Mouse (Mus musculus) embryonic facial prominence, embryonic 10.5 days (tissue): ENCODE results near the gene Amy2a4. TPM values are rescaled to one million over a fixed set of nuclear protein-coding genes. Genes with fewer than 3 reads are reported as not detected.
"Not testable (repeated sequence)": the region's sequence is repeated elsewhere in the genome, so short reads cannot be mapped to it uniquely, and the experiment has no call there.

Experiments
- DNase-seq: peaks from one replicate; pipeline ENCODE4 v3.0.0-alpha.2; 2017; ENCODE audit warnings: low spot score
- H3K27ac ChIP-seq: fragments of 300-500 bp; sonication (generic); replicated peaks from 2 replicates; pipeline ENCODE4 v1.5.1; 2016; ENCODE audit warnings: mild to moderate bottlenecking
- H3K27me3 ChIP-seq: fragments of 300-500 bp; sonication (generic); replicated peaks from 2 replicates; pipeline ENCODE4 v1.6.1; 2016; ENCODE audit warnings: low read depth, mild to moderate bottlenecking; ENCODE audit not compliant: poor library complexity, severe bottlenecking
- H3K36me3 ChIP-seq: fragments of 300-500 bp; sonication (generic); replicated peaks from 2 replicates; pipeline ENCODE4 v1.6.1; 2016; ENCODE audit warnings: mild to moderate bottlenecking, moderate library complexity
- H3K4me1 ChIP-seq: fragments of 300-500 bp; sonication (generic); 2 replicates; pipeline ENCODE4 v1.6.1; 2016
- H3K4me3 ChIP-seq: fragments of 300-500 bp; sonication (generic); 2 replicates; pipeline ENCODE4 v1.5.1; 2016; ENCODE audit warnings: mild to moderate bottlenecking, moderate library complexity
- H3K9me3 ChIP-seq: fragments of 300-500 bp; sonication (generic); 2 replicates; pipeline ENCODE4 v1.6.1; 2016; ENCODE audit warnings: mild to moderate bottlenecking
- WGBS: fragments of 180-500 bp; shearing (Covaris S2); methylation state at CpG from one replicate; pipeline ENCODE4 v1.1.7; 2016; 5-methylcytosine and 5-hydroxymethylcytosine counted together
- polyA plus RNA-seq: library from polyadenylated mRNA; unstranded; fragments of >200 nt; fragmentation: Nextera tagmentation; extraction: Ambion mirVana; gene quantifications from 2 replicates; pipeline ENCODE4 v1.2.1, GENCODE M21; 2016

The Amy2a4 gene
- polyA plus RNA-seq = not detected in 2 replicates

GRCm38 (mm10) chr3:113291349-113291748, at the start of gene Amy2a4:
Gene Amy2a4, minus strand, starts transcription at chr3:113291449.
- not testable (repeated sequence) for H3K9me3 ChIP-seq, H3K27ac ChIP-seq, H3K27me3 ChIP-seq, H3K4me3 ChIP-seq, H3K4me1 ChIP-seq, H3K36me3 ChIP-seq, DNase-seq
- WGBS = no CpG with 5 or more reads among the region's 4 CpGs

DNA sequence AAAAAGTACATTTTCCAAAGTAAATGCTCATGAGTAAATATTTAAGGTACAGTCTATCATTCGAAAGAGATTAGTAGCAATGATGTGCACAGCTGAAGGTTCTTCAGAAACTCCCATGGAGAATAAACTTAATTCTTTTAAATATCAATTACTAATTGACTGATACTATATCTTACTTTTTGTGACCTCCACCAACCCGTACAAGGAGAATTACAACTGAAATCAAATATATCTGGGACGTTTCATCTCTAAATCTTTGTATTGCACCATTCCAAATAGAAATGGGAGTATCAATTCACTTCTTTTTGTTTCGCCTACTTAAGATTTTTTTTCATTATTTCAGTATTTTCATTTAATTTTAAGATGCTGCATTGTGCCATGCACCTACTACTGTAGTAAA, 32.7 kb upstream of the Amy2a4 start, which contains the start of gene Amy2a3:
TSS of gene Amy2a3 (minus strand) at position 101 of the 400 bp plus-strand sequence.
- not testable (repeated sequence) for H3K4me1 ChIP-seq, H3K36me3 ChIP-seq, DNase-seq, H3K9me3 ChIP-seq, H3K4me3 ChIP-seq, H3K27ac ChIP-seq, H3K27me3 ChIP-seq
- no CpG with 5 or more reads among the region's 4 CpGs for WGBS

DNA sequence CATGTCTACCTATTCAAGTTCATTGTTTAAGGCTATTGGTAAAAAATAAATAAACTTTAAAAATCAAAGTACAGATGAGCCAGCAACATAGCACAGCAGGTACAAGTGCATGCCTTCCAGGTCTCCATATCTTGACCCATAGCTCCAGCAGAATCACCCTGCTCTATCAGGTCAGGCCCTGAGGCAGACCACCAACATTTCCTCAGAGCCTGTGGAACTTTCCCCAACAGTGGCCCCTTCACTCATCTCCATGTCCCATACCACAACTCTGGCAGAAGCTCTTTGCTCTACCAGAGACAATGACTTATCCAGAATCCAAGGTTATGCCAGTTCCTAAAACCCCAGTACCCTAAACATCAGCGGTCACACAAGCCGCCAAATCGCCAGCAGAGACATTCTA, 21.7 kb upstream of the Amy2a4 start:
- not testable (repeated sequence) for H3K27me3 ChIP-seq, H3K9me3 ChIP-seq, DNase-seq, H3K27ac ChIP-seq, H3K4me1 ChIP-seq, H3K36me3 ChIP-seq, H3K4me3 ChIP-seq
- WGBS = no CpG with 5 or more reads among the region's 3 CpGs

DNA sequence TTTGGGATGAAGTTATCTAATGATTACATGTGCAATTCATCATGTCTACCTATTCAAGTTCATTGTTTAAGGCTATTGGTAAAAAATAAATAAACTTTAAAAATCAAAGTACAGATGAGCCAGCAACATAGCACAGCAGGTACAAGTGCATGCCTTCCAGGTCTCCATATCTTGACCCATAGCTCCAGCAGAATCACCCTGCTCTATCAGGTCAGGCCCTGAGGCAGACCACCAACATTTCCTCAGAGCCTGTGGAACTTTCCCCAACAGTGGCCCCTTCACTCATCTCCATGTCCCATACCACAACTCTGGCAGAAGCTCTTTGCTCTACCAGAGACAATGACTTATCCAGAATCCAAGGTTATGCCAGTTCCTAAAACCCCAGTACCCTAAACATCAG, 11.0 kb downstream of the Amy2a4 start:
- DNase-seq, H3K4me1 ChIP-seq, H3K27me3 ChIP-seq, H3K4me3 ChIP-seq, H3K9me3 ChIP-seq, H3K27ac ChIP-seq, H3K36me3 ChIP-seq: not testable (repeated sequence)

DNA sequence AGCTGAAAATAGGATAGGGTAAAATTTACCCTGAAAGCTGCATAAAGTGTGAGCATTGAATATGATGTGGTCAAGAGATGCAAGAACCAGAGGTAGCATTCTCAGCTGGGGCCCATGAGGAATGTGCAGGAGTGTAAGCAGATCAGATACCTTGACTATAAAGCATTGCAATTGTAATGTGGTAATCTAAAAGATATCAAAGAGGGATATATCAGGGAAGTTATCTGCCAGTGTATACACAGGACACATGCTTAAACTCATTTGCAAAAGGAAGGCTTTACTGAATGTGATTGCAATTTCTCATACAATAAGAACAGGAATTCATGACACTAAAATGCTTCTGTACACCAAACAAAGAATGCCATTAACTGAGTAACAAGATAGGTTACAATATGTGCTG, 11.7 kb downstream of the Amy2a4 start:
- not testable (repeated sequence) for H3K27me3 ChIP-seq, H3K4me3 ChIP-seq, H3K27ac ChIP-seq, H3K9me3 ChIP-seq, H3K36me3 ChIP-seq, H3K4me1 ChIP-seq, DNase-seq

GRCm38 (mm10) chr3:113258737-113259136, 32.5 kb downstream of the Amy2a4 start, which contains the start of gene Amy2a5:
Gene Amy2a5, minus strand, starts transcription at chr3:113258837.
- not testable (repeated sequence) for H3K27ac ChIP-seq, H3K36me3 ChIP-seq, H3K4me3 ChIP-seq, DNase-seq, H3K4me1 ChIP-seq, H3K27me3 ChIP-seq, H3K9me3 ChIP-seq
- no CpG with 5 or more reads among the region's 4 CpGs for WGBS

Other genes starting within 250 kb of the Amy2a4 start
- gene Amy2a5, start 32.6 kb downstream of the Amy2a4 start, polyA plus RNA-seq = not detected in 2 replicates
- gene Amy2a3, start 32.6 kb upstream of the Amy2a4 start, polyA plus RNA-seq = not detected in 2 replicates
- not detected in 2 replicates for gene Amy2a2, start 65.2 kb upstream of the Amy2a4 start, polyA plus RNA-seq
- gene Amy2a1, start 241.0 kb upstream of the Amy2a4 start, polyA plus RNA-seq = not detected in 2 replicates